Mouse (Mus musculus): ENCODE data around the gene Vmn2r12. TPM values are rescaled to one million over a fixed set of nuclear protein-coding genes. Genes with fewer than 3 reads are reported as not detected.
"Not testable (repeated sequence)": the region's sequence is repeated elsewhere in the genome, so short reads cannot be mapped to it uniquely, and the experiment has no call there.

The Vmn2r12 gene
- not detected for total RNA-seq (2021)

DNA sequence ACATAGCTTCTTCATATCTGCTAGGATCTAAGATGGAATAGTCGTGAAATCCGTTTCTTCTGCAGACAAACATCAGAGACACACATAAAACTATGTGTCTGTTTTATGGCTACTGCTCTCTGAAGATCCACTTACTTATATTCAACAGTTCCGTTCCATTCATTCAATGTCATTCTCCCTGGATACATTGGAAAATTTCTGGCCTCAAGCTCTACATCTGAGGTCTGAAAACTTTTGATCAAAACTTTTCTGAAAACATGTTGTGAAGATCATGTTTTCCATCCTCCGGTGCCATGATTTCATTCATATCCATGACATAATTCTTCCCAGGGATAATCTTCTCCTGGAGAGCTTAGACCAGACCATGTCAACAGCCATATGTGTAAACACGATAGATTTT, at the start of gene Vmn2r12:
Gene Vmn2r12 (minus strand): TSS at position 101 of the 400 bp plus-strand sequence.
- intact Hi-C loops (cut with DNase I); DNase-seq (ENCODE audit: extremely low spot score in 1 of 2, low spot score in 2 of 2): not testable (repeated sequence)

DNA sequence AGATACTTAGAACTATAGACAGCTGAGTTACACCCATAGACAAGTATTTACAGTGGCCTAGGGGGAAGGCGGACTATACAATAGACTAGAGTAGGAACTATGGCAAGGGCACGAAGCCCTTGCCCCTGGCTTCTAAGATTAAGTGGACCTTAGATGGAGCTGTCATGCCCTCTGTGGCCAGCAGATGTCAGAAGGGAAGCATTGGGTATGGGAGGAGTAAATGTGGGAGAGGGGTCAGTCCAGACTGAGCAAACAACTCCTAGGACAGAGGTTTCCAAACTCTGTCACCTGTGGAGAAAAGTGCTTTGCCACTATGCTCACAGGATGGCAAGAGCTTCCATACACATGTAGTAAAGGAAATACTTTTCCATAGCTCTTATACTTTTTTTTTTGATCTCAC, 41.8 kb upstream of the Vmn2r12 start:
- intact Hi-C loops (cut with DNase I), result no loop called here
- DNase-seq (ENCODE audit: extremely low spot score in 1 of 2, low spot score in 2 of 2), result no peak

DNA sequence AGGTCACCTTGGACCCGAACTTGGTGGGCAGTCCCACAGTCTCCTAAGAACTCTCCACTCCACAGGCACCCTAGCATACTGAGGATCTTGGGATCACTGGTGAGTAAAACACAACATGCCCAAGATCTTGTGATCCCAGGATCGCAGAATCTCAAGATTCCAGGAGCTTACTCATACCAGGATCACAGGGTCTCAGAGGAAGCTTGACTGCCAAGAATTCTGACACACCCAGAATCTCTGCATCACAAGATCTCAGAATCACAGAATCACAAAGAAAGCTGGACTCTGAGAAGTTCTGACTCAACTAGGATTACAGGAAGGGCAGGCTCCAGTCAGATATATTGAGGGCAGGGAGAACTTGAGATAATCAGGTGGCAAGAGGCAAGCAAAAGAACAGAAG, 39.0 kb upstream of the Vmn2r12 start:
- intact Hi-C loops (cut with DNase I), result no loop called here
- DNase-seq (ENCODE audit: extremely low spot score in 1 of 2, low spot score in 2 of 2), result no peak

DNA sequence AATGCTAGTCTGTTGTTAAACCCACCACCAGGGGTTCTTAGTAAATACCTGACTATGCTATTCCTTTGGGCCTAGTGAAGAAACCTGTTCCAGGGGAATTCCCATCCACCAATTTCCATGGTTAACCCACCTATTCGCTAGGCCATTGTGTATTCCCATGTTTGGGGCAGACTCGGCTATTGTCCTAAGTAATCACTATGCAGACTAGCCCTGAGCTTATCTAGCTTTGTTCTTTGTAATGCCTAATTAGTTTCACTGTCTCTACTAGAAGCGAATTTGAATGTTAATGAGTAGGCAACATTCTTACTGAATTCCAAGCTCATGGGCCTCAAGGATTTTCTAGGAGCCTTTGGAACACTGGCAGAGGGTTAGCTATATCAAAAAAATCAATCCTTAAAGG, 1.3 kb downstream of the Vmn2r12 start:
- DNase-seq (ENCODE audit: extremely low spot score in 1 of 2, low spot score in 2 of 2); intact Hi-C loops (cut with DNase I): not testable (repeated sequence)

DNA sequence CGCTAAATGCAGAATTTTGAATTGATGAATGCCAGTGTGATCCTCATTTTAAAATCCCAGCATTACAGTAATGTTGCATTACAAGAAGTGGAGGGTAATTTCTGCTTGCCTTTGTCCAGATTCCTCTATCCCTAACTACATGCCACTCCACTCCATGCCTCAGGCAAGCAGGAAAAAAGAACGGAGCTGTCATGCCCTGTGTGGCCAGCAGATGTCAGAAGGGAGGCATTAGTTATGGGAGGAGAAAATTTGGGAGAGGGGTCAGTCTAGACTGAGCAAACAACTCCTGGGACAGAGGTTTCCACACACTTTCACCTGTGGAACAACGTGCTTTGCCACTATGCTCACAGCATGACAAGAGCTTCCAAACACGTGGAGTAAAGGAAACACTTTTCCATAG, 25.7 kb downstream of the Vmn2r12 start:
- intact Hi-C loops (cut with DNase I); DNase-seq (ENCODE audit: extremely low spot score in 1 of 2, low spot score in 2 of 2): not testable (repeated sequence)

DNA sequence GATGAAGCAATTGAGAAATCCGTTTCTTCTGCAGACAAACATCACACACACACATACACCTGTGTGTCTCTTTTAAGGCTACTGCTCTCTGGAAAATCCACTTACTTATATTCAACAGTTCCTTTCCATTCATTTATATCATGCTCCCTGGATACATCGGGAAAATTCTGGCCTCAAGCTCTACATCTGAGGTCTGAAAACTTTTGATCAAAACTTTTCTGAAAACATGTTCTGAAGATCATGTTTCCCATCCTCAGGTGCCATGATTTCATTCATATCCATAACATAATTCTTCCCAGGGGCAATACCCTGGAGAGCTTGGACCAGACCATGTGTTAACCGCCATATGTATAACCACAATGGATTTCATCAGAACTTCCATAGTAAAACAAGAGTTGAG, 38.3 kb downstream of the Vmn2r12 start, which contains the start of gene Vmn2r11:
Gene Vmn2r11 (minus strand): TSS at position 101 of the 400 bp plus-strand sequence.
- DNase-seq (ENCODE audit: extremely low spot score in 1 of 2, low spot score in 2 of 2); intact Hi-C loops (cut with DNase I): not testable (repeated sequence)

DNA sequence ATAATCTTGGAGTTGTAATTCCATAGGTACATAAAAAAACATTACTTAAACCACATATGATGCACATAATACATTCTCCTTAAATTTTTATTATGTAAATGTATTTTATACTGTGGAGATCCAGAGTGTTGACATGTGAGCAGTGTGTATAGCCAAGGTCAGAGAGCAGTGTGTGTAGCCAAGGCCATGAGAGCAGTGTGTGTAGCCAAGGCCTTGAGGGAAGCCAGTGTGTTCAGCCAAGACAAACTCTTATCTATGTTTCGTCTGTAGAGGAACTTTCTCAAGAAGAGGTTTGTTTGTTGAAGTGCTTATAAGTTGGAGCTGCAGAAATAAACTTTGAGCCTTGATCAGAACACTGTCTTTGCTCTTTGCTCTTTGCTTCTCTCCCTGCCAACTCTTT, 42.5 kb downstream of the Vmn2r12 start:
- no peak for DNase-seq (ENCODE audit: extremely low spot score in 1 of 2, low spot score in 2 of 2)
- intact Hi-C loops (cut with DNase I), result no loop called here

Other genes starting within 250 kb of the Vmn2r12 start
- gene Vmn2r9, start 245.3 kb downstream of the Vmn2r12 start, total RNA-seq (2021), result not detected
- gene Vmn2r10, start 91.4 kb downstream of the Vmn2r12 start, total RNA-seq (2021), result not detected
- gene Vmn2r11, start 38.4 kb downstream of the Vmn2r12 start, total RNA-seq (2021), result not detected
- gene Vmn2r13, start 94.2 kb upstream of the Vmn2r12 start, total RNA-seq (2021), result not detected
- gene Vmn2r14, start 126.8 kb upstream of the Vmn2r12 start, total RNA-seq (2021), result not detected
- not detected for gene Vmn2r15, start 199.7 kb upstream of the Vmn2r12 start, total RNA-seq (2021)
- gene Vmn2r16, start 232.2 kb upstream of the Vmn2r12 start, total RNA-seq (2021), result not detected

All from left cerebral cortex, postnatal 10 days (tissue).